Mouse (Mus musculus) R1 (cell line): ENCODE measurements at regions not wholly inside any gene's neighbourhood (a gene's known extent, or its start where the extent isn't known, plus 50 kb on each side); places are given as distances from the start of the nearest gene placed in this dataset.
A peak's percentile ranks its signal among the peaks of the same experiment; 100 is the strongest.

Experiments
- DNase-seq: peaks from one replicate; pipeline ENCODE4 v3.0.0-alpha.2; 2018; ENCODE audit warnings: low read depth, low spot score

- no peak for DNase-seq
Observed at GRCm38 (mm10) chr12:58743800-58744199, 268.0 kb downstream of the Sec23a start.

GRCm38 (mm10) chr12:58728094-58728493 lies 283.7 kb downstream of the Sec23a start:
- DNase-seq: no peak

GRCm38 (mm10) chr12:58727547-58727946 lies 284.3 kb downstream of the Sec23a start:
- DNase-seq: no peak

GRCm38 (mm10) chr12:58717908-58718307 lies 293.9 kb downstream of the Sec23a start:
- no peak for DNase-seq

GRCm38 (mm10) chr12:58714207-58714606 lies 297.6 kb downstream of the Sec23a start:
- DNase-seq: no peak

- no peak for DNase-seq
Observed at GRCm38 (mm10) chr12:58695680-58696079, 316.1 kb downstream of the Sec23a start.

- no peak for DNase-seq
Observed at GRCm38 (mm10) chr12:58669914-58670635, 341.7 kb downstream of the Sec23a start.

GRCm38 (mm10) chr12:58654530-58655056 lies 357.2 kb downstream of the Sec23a start:
- no peak for DNase-seq

GRCm38 (mm10) chr12:58653751-58654150 lies 358.1 kb downstream of the Sec23a start:
- DNase-seq: no peak

- no peak for DNase-seq
Observed at GRCm38 (mm10) chr12:58653222-58653621, 358.6 kb downstream of the Sec23a start.

- no peak for DNase-seq
Observed at GRCm38 (mm10) chr12:58652701-58653100, 359.1 kb downstream of the Sec23a start.

- DNase-seq: peak; percentile 12
Observed at GRCm38 (mm10) chr12:58648322-58648721, 363.5 kb downstream of the Sec23a start.

- no peak for DNase-seq
Observed at GRCm38 (mm10) chr12:58643843-58644242, 368.0 kb downstream of the Sec23a start.

GRCm38 (mm10) chr12:58639478-58639877 lies 370.4 kb upstream of the Clec14a start:
- DNase-seq: no peak

- peak; percentile 8 for DNase-seq
Observed at GRCm38 (mm10) chr12:58638260-58638659, 369.2 kb upstream of the Clec14a start.

- no peak for DNase-seq
Observed at GRCm38 (mm10) chr12:58632529-58632928, 363.4 kb upstream of the Clec14a start.

GRCm38 (mm10) chr12:58628817-58629216 lies 359.7 kb upstream of the Clec14a start:
- DNase-seq: no peak

- DNase-seq: no peak
Observed at GRCm38 (mm10) chr12:58625144-58625543, 356.1 kb upstream of the Clec14a start.

GRCm38 (mm10) chr12:58619508-58620310 lies 350.6 kb upstream of the Clec14a start:
- DNase-seq: no peak

- no peak for DNase-seq
Observed at GRCm38 (mm10) chr12:58594781-58595180, 325.7 kb upstream of the Clec14a start.

- no peak for DNase-seq
Observed at GRCm38 (mm10) chr12:58591480-58591829, 322.4 kb upstream of the Clec14a start.

- no peak for DNase-seq
Observed at GRCm38 (mm10) chr12:58590547-58591479, 321.7 kb upstream of the Clec14a start.
